Mouse (Mus musculus) inflammation-experienced regulatory T-cells, adult 6 months (primary cell): ENCODE measurements around the gene Ankrd39. TPM values are rescaled to one million over a fixed set of nuclear protein-coding genes. Genes with fewer than 3 reads are reported as not detected.

Experiments used
- ATAC-seq: one replicate; pipeline ENCODE4 v1.8.0; 2017
- polyA plus RNA-seq, 3 experiments: library from polyadenylated mRNA; unstranded; fragments of 100-300 nt; shearing (Covaris generic); gene quantifications; one replicate each; pipeline ENCODE4 v1.2.1; 2017

The Ankrd39 gene
- polyA plus RNA-seq, 3 experiments from 2014 or later = 17.5 to 24.1 (median 23.2) TPM

DNA sequence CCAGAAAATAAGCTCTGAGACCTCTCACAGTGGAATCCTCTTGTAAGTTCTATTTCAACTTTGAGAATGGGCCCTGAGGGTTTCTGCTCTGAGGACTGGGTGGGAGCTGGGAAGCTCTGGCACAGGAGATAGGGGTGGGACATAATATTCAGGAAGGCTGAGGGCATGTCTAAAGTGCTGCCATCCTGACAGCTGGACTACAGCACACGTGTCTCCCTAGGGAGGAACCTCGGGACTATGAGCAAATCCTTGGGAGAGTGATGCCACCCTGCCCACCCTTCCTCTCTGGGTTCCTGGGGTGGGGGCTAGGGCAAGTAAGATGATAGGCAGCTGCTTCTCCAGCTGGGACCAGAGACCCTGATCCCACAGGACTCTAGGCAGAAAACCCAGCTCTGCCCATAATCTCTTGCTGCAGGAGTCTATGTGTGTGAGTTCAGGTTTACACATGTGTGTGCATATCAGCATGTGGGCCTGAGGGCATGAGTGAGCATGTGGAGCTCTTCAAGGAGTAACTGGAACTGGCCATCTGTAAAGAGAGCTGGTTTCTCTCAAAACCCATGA lies 25.0 kb upstream of the Ankrd39 start:
- no peak for ATAC-seq

DNA sequence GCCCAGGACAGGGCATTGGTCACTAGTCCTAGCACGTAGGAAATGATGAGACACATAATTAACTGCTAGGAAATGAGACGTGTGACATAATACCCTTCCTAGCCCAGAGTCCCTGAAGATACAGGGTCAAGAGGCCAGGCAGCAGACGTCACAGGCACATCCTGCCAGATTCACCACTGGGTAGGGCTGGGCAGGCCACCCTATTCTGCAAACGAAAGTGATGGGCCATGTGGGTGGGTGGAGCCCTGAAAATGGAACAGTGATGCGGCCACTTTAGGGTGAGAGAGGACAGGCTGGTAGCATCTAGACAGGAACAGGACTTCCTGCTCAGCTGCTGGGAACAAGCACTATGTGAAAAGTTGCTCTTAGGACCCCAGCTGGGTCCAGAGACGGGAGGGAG lies 24.4 kb upstream of the Ankrd39 start:
- peak; percentile 25 for ATAC-seq

DNA sequence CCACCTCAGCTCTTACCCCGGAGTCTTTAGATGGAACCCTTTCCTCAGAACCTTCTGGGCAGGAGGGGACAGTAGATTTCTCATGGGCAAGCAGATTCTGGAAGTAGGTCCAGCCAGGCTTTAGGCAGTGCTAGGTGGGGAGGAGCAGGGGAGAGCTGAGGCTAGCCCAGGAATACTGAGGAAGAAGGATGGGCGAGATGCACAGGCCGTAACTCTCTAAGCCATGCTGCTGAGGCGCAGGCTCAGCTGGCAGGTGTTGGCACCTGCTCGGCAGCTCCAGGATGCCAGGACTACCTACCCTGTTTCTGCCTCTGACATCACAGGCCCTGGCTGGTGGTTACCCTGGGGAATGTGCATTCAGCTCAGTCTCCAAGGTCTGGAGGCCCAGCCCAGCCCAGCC lies 23.1 kb upstream of the Ankrd39 start:
- ATAC-seq = no peak

DNA sequence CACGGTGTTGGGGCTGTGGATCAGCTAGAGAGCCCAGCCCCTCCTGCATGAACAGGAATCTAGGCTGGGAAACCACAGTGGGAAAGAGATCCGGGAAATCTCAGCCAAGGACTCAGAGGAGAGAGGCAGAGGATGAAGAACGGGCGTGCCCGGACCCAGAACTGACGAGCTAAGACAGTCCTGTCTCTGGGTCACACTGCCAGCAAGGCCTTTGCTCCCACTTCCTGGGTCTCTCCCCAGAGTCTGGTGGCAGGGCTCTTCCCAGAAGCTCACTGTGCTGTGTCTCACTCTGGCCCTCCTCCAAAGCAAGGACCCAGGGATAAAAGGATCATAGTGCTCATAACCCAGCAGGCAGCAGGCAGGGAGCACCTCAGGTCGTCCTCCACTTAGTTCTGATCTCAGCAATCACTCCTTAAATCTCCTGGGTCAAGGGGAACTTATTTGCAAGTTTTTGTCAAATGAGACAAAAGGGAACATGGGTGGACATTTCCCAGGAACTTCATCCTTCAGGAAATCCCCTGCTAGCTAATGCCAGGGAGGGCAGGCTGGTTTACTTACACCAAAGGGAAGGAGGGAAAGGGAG lies 22.5 kb upstream of the Ankrd39 start:
- ATAC-seq = no peak

DNA sequence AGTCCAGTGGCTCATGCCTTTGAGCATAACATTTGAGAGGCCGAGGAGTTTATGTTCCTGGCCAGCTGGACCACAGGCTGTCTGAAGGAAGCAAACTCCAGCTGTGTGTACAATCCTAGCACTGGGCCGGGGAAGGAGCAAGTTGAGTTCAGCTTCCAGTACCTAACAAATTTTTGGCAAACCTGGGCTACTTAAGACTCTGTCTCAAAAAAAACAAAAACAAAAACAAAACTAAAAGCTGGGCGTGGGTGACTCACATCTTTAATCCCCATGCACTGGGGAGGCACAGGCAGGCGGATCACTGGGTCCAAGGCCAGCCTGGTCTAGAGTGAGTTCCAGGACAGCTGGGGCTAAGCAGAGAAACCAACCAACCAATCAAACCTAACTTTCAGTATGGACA lies 21.5 kb upstream of the Ankrd39 start:
- no peak for ATAC-seq

DNA sequence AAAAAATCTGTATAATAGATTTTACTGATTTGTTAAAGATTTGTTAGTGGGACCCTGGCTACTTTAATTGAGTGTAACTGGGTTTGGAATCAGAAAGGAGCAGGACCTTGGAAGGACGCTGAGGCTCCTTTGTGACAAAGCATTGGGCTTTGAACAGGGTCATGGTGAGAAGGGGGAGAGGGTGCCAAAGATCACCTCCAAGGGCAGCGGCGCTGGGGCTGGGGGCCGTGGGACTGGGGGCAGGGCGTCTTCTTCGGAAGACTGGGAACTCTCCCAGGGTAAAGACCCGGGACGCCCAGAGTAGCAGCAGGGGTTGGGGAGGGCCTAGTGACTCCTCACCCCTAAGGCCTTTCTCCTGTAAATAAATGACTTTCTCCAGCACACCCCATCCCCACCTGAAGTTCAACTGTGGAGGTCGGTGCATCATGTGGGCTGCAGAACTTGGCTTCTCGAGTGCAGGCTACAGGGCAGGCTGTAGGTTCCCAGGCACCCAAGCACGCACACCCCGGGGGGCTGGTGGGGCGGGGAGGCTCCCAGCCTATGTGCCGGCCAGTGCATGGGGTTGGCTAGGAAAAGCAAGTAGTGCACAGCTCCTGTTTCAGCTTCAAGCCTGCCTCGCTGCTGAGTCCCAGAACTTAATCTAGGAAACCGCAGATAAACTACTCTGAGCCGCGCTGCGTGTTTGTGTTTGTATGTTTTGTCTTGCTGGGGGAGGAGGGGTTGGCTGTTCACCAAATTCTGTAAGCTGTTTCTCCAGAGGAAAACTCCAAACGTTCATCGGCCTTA lies 20.8 kb upstream of the Ankrd39 start:
- ATAC-seq = no peak

DNA sequence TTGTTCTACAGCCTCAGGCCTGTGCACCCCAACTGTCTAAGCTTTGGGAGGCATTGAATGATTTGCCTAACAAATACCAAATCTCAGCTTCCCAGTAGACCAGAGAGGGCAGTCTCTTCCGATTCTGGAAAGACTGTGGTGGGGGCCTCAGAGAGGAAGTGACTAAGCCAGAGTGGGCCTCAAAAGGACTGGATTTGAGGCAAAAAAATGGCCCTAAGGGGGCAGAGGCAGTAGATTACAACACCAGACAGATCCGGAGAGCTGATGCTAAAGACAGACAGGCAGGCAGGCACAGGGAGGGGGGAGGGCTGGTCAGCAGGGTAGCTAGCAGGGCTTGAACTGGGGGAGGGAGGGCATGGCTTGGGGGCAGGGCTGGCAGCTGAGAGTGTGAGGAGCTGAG lies 19.2 kb upstream of the Ankrd39 start:
- no peak for ATAC-seq

DNA sequence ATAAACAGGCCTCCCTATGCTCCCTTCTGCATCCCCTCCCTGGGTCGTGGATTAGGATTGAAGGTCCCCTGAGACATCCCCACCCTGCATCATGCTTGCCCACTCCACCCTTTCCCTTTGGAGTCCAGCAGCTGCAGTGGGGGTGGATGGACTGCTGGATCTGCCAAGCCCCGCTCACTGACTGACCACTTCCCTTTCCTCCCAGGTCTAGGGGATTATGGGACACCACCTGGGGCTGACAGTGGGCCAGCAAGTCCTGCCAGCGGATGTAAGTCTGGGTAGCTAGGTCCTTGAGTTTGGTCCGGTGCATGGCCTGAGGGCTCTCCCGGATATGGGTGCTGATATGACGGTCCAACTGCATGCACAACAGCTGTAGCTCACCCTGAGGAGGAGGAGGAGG lies 16.9 kb upstream of the Ankrd39 start:
- no peak for ATAC-seq

DNA sequence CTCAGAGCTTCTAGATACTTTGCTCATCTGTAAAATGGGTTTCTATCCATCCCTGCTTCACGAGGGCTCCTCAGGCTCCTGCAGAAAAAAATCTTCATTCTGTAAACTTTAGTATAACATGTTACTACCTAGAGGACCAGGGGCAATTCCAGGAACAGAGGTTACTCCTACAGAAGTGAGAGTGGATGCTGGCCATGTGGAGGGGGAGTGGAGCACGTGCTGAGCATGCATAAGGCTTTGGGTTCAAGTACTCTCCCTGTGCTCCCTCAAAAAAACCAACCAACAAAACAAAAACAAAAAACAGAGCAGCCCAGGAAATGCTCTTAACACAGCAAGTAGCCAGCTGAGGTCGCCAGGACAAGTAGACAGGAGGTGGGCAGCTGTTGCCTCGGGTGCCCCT lies 16.4 kb upstream of the Ankrd39 start:
- ATAC-seq = no peak

DNA sequence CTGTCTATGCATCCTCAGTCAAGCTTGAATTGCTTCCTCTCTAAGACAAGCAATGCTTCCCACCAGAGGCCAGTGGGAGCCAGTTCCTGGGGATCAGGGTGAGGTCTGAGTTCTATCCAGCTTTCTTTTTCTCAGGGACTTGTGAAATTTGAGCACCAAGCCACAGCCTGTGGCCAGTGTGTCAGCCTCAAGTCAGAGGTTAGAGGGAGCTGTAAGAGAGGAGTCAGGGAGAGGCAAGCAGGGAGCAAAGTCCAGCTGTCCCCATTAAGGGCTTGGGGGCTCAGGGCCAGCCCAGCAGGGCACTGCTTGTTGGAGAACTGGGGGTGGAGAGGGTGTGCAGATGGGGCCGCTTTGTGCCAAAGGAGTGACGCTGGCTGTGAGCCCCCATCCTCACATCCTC lies 16.0 kb upstream of the Ankrd39 start:
- ATAC-seq = no peak

DNA sequence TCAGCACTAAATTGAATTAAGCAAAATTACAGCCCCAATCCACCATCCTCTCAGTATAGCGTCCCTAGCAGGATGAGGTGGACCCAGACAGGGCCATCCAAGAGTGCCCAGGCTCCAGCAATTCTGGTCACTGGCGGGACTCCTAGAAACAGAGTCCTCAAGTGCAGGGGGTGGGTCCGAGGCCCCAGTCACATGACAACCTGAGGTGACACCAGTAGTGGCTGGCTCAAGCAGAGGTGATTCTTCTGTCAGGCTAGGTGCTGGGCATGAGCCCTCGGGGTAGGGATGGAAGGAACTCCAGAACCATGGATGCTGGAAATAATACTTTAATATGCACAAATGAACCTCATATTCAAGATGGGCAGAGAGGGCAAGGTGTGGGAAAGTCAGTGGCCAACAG lies 15.1 kb upstream of the Ankrd39 start:
- no peak for ATAC-seq

DNA sequence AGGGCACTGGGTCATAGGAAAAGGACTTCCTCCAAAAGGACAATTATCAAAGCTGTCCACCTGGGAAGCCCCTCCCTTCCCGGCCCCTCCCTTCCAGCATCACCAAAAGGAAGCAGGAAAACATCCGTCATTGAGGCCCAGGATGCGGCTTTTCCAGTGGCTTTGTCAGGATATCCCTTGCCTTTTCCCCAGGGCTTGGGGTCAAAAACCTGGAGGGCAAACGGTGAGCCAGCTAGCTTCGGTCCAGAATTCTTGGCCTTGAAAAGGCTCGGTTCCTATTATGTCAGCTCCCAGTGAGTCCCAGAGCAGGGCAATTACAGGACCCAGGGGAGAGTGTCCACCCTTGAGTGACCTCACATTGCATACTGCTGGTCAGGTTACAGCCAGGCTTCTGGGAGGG lies 13.7 kb upstream of the Ankrd39 start:
- no peak for ATAC-seq

DNA sequence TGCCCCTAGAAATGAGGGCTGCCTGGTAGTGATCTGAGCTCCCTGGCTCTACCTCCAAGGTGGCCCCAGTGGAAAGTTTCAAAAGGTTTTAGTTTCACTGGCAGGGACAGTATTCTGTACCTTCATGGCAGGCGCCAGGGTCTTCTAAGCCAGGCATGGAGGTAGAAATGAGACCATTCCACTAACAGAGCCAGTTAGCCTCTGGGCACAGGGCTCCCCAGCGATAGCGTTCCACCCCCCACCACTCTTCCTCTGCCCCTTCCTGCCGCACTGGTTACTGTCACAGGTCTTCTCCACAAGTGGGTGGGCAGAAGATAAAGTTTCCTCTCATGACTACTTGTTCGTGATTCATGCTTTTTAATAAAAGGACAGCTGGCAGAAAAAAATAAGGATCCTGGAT lies 12.6 kb upstream of the Ankrd39 start:
- no peak for ATAC-seq

DNA sequence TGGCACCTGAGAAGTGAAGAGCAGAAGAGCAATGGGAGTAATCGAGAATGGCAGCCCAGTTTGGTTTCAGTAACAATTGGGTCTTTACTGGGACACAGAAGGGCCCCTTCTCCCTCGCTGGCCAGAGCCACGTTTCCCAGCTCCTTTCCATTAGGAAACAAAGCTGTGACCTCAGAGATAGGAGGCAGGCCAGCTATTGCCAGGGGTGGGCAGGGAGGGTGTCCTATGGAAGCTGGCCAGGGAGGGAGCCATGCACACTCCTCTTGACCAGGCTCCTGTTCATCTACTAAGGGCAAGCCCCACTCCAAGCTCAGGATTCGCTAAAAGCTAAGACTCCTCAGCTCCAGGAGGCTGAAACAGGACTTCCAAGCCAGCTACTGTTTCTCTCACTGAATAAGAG lies 12.0 kb upstream of the Ankrd39 start:
- ATAC-seq = no peak

DNA sequence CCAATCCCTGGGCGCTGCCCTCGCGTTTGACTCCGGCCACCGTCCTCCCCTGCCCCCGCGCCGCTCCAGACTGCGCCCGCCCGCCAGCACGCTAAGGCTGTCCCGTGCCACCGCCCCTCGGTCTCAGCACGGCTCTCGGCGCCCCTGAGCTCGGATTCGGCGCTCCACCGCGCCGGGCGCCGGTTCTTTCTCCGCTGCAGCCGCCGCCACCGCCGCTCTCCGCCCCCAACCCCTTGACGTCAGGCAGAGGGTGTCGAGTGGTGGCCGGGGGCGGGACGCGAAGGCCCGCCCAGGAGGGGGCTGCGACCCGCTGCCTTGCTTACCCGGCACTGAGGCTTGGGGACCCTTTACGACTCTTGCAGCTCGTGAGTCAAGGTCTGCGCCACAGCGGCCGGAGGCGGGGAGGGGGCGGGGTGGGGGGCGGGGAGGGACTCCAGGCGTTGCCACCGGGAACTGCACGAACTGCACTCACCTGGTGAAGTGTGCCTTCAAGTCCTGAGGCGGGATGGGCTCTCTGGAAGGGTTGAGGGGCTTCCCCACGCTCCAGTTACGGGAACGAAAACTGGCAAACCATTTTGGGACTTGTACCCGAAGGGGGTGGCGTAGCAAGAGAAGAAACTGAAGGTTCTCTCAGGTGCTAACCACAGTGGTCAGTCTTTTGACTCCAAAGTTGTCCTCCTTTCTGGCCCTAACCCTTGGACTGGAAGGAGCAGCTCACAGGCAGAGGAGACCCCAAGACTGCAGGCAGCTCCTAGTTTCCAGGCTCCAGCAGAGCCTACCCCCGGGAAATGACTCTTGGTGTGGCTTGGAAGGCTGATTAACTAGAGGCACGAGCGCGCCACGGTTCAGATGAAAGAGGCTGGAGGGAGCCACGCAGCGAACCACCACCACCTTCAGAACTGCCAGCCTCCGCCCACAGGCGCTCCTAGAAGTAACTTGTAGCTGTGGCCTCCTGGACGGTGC lies 11.1 kb upstream of the Ankrd39 start, which contains the start of gene Sema4c:
TSS of gene Sema4c (minus strand) at position 319 of the 963 bp plus-strand sequence.
- ATAC-seq = peak; percentile 51

DNA sequence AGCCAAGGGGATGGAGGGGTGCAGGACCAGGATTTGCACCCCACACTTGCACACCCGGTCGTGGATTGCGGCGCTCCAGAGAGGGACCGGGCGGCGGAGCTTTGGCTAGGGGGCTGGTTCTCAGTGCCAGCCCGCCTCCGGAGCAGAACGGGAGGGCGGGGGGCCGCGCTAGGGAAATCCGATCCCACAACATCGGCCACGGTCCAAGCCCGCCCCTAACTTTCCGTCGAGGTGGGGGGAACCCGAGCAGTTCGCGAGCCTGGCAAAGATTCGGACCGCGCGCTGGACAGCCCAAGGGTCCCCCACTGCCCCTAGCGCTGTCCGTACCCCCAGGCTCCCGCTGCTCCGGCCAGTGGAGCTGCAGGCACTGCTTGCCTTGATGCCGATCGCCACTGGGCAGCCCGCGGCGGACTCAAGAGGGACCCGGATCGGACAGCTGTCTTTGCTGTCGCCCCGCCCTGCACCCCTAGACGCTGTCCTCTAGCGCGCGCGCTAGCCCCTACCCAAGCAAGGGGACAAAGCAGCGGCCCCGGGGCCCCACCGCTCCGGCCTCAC lies 10.3 kb upstream of the Ankrd39 start:
- ATAC-seq = peak; percentile 18

DNA sequence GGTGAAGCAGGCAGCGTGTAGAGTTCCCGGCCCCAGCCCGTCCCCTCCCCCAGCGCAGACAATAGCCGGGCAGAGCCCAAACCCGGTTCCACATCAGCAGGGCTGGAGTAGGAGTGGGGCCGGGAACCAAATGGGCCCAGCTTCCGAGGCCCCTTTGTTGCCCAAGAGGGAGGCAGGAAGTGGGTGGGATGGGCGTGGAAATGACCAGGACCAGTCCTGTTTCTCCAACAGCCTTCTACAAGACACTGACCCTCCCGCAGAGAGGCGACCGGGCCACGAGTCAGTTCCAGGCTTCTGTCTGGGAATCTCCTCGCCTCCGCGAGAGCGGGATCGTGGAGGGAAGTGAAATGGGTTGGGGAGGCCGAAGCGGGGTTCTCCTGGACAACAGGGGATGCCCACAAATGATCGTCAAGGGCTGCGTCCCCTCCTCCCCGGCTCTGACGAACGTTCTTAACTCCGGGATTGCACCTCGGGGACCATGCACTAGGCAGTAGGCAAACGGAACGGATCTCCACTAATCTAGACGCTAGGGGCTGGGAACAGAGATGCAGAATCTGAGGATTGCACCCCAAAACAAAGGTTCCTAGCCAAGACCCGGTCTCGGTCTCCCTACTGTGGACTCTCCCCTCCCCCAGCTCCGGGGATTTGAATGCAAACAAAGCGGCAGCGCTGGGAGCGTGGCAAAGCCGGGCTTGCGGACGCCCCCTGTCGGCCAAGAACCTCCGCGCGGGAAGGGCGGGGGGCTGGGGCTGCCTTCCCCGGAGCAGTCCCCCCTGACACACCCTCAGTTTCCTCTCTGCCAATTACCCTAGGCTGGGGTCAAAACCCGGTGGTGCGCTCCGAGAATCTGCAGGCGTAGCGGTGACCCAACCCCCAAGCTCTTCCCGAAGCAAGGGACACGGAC lies 9.6 kb upstream of the Ankrd39 start:
- peak; percentile 62 for ATAC-seq

DNA sequence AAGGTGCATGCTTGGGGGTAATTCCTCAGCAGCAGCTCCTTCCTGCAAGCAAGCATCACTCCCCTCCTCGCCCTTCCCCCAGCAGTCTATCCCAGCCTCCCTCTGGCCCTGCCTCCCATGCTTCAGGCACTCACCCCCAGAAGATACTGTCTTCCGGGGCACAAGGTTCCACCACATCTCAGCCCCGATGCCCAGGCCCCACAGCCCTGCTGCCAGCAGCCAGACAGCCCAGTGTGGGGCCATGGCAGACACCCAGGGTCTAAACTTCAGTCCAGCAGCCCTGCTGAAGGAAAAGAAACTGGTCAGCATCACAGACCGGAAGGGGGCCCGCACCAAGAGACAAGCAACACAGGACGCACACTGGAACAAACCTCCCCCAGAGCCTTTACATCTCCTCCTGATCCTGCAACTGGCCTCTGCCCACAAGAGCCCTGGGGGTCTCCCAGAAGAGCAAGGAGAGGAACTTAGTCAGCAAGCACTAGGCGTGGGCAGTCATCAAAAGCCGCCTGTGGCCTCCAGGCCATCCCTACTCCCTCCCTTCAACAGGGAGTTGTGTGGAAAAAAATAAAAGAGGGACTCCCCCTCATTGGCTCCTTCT lies 8.7 kb upstream of the Ankrd39 start:
- ATAC-seq = no peak

DNA sequence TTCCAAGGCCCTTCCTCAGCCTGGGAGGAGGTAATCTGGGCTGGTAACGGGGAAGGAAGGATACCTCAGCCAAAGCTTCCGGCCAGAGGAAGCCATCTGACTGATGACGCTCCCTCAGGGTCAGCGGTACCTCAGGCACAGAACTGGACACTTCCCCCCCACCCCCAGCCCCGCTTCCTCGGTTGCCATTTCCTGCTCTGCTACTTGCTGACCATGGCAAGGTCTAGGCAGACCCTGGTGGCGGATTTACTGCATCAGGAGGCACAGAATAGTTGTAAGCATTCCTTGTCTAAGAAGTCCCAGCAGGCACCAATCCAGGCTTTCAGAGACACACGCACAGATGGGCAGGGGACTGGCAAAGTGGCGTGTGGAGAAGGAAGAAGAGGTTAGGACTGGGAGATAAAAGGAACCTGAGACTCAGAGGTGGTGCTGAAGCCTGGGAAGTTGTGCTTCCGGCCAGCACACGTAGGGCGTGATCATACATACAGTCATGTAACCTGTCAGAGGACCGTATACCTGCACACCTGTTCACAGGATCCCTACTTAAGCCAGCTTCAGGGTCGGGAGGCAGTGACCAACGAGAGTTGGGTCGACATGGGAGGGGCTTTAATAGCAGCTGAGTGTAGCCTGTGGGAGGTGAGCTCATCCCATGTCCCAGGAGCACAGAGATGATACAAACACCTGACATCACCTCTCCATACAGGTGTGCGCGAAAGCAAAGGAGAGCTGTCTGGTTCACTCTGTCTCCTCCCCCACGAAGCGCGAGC lies 7.6 kb upstream of the Ankrd39 start:
- ATAC-seq = no peak

DNA sequence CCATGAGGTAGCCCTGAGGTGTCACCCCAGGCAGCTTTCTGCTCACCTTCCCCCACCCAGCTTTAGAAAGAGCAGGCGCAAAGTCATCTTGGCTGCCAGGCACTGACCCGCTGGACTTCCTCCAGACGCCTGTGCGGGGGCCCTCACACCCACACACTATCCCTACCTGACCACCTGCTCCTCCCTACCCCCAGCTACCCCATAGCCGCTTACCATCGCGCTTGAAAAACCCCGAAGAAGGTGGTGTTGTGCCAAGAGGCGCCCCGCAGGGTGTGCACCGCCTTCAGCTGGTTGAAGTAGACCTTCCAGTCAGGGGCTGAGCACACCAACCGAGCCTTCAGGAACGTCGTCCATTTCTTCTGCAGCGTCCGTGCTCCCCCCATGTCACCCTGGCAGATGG lies 5.3 kb upstream of the Ankrd39 start:
- ATAC-seq = no peak
